Mouse (Mus musculus) forebrain, embryonic 15.5 days (tissue): ENCODE data around the gene Taf12. TPM values are rescaled to one million over a fixed set of nuclear protein-coding genes. Genes with fewer than 3 reads are reported as not detected.

Experiments
- ATAC-seq: fragments of 200-750 bp; cut with Nextera tagmentation; replicated peaks from 2 replicates; pipeline ENCODE4 v1.8.0; 2017; ENCODE audit warnings: mild to moderate bottlenecking, moderate TSS enrichment, moderate library complexity
- H3K27ac ChIP-seq: fragments of 300-500 bp; sonication (generic); replicated peaks from 2 replicates; pipeline ENCODE4 v1.5.1; 2015; ENCODE audit warnings: mild to moderate bottlenecking, inconsistent platforms
- H3K27me3 ChIP-seq: fragments of 300-500 bp; sonication (generic); 2 replicates; pipeline ENCODE4 v1.6.1; 2015; ENCODE audit warnings: inconsistent platforms
- H3K36me3 ChIP-seq: fragments of 300-500 bp; sonication (generic); 2 replicates; pipeline ENCODE4 v1.6.1; 2015; ENCODE audit warnings: mild to moderate bottlenecking, inconsistent platforms
- H3K4me1 ChIP-seq: fragments of 300-500 bp; sonication (generic); 2 replicates; pipeline ENCODE4 v1.6.1; 2015; ENCODE audit warnings: inconsistent platforms
- H3K4me2 ChIP-seq: fragments of 300-500 bp; sonication (generic); replicated peaks from 2 replicates; pipeline ENCODE4 v1.6.1; 2015; ENCODE audit warnings: mild to moderate bottlenecking, inconsistent platforms
- H3K4me3 ChIP-seq: fragments of 300-500 bp; sonication (generic); 2 replicates; pipeline ENCODE4 v1.5.1; 2015; ENCODE audit warnings: mild to moderate bottlenecking, inconsistent platforms
- H3K9ac ChIP-seq: fragments of 300-500 bp; sonication (generic); replicated peaks from 2 replicates; pipeline ENCODE4 v1.6.1; 2015; ENCODE audit warnings: mild to moderate bottlenecking, inconsistent platforms
- H3K9me3 ChIP-seq: fragments of 300-500 bp; sonication (generic); 2 replicates; pipeline ENCODE4 v1.6.1; 2016; ENCODE audit warnings: inconsistent platforms
- WGBS: fragments of 180-500 bp; shearing (Covaris S2); methylation state at CpG from one replicate; pipeline ENCODE4 v1.1.7; 2015; ENCODE audit warnings: mixed read lengths; 5-methylcytosine and 5-hydroxymethylcytosine counted together
- polyA plus RNA-seq: library from polyadenylated mRNA; unstranded; fragments of >200 nt; fragmentation: Nextera tagmentation; extraction: Ambion mirVana; gene quantifications from 2 replicates; pipeline ENCODE4 v1.2.1, GENCODE M21; 2015

Gene Taf12
- polyA plus RNA-seq, 1 experiment from 2014 or later, result 44.6 TPM

- WGBS, result under 1% methylated on average over 51 of the region's 52 CpGs
- Histone ChIP-seq H3K4me1 (peaks cover 11% of the 10 kb centered on the region), H3K4me2 (peak within 1 kb of the TSS; percentile 59), H3K9me3 (no peaks in the 10 kb centered on the region), H3K36me3 (peaks cover 37% of the 10 kb centered on the region), H3K27me3 (no peaks in the 10 kb centered on the region), H3K4me3 (peak within 1 kb of the TSS; percentile 91), H3K27ac (peak within 1 kb of the TSS; percentile 82), H3K9ac (peak within 1 kb of the TSS; percentile 90)
- ATAC-seq, result peak; percentile 98
Observed at GRCm38 (mm10) chr4:132329115-132329834, 55.1 kb downstream of the Taf12 start, which contains the start of gene Trnau1ap. Gene Trnau1ap (minus strand): TSS chr4:132329538.

- Histone ChIP-seq H3K36me3 (peaks cover 37% of the 10 kb centered on the region), H3K27ac (peak overlapping the region; percentile 82), H3K4me2 (peak overlapping the region; percentile 59), H3K4me3 (peak overlapping the region; percentile 91), H3K9ac (peak overlapping the region; percentile 90), H3K27me3 (no peaks in the 10 kb centered on the region), H3K9me3 (no peaks in the 10 kb centered on the region), H3K4me1 (peaks cover 11% of the 10 kb centered on the region)
- WGBS, result 8% methylated on average over 10 of the region's 10 CpGs
- ATAC-seq, result no peak
Observed at GRCm38 (mm10) chr4:132329835-132330354, 55.7 kb downstream of the Taf12 start.

GRCm38 (mm10) chr4:132331960-132332359, 57.8 kb downstream of the Taf12 start:
- Histone ChIP-seq H3K9ac (no peak overlapping the region), H3K9me3 (no peaks in the 10 kb centered on the region), H3K4me2 (no peak overlapping the region), H3K4me3 (no peak overlapping the region), H3K27ac (no peak overlapping the region), H3K4me1 (peaks cover 11% of the 10 kb centered on the region), H3K36me3 (peaks cover 40% of the 10 kb centered on the region; the same call in 1 of the 2 replicates), H3K27me3 (no peaks in the 10 kb centered on the region)
- WGBS, result 80% methylated on average over 3 of the region's 3 CpGs
- no peak for ATAC-seq

- Histone ChIP-seq H3K36me3 (peaks cover 42% of the 10 kb centered on the region; the same call in 1 of the 2 replicates), H3K9ac (no peak overlapping the region), H3K4me3 (no peak overlapping the region), H3K27ac (no peak overlapping the region), H3K27me3 (no peaks in the 10 kb centered on the region), H3K9me3 (no peaks in the 10 kb centered on the region), H3K4me1 (peaks cover 11% of the 10 kb centered on the region), H3K4me2 (no peak overlapping the region)
- no peak for ATAC-seq
- 93% methylated on average over 6 of the region's 6 CpGs for WGBS
Observed at GRCm38 (mm10) chr4:132332880-132333279, 58.7 kb downstream of the Taf12 start.

- H3K9me3 ChIP-seq, result no peaks in the 10 kb centered on the region
- no peak overlapping the region for H3K4me3 ChIP-seq
- peaks cover 33% of the 10 kb centered on the region; the same call in 1 of the 2 replicates for H3K36me3 ChIP-seq
- no peaks in the 10 kb centered on the region for H3K27me3 ChIP-seq
- no peak overlapping the region for H3K27ac ChIP-seq
- no peak overlapping the region for H3K9ac ChIP-seq
- ATAC-seq, result no peak
- no peak overlapping the region for H3K4me2 ChIP-seq
- 90% methylated on average over 13 of the region's 13 CpGs for WGBS
- peaks cover 13% of the 10 kb centered on the region for H3K4me1 ChIP-seq
Observed at GRCm38 (mm10) chr4:132338943-132339342, 64.8 kb downstream of the Taf12 start.

GRCm38 (mm10) chr4:132341451-132341850, 67.3 kb downstream of the Taf12 start:
- ATAC-seq, result no peak
- H3K4me1 ChIP-seq, result peaks cover 25% of the 10 kb centered on the region
- WGBS, result 94% methylated on average over 3 of the region's 3 CpGs
- H3K36me3 ChIP-seq, result peaks cover 15% of the 10 kb centered on the region; the same call in 1 of the 2 replicates
- no peaks in the 10 kb centered on the region for H3K27me3 ChIP-seq
- no peak overlapping the region for H3K9ac ChIP-seq
- H3K9me3 ChIP-seq, result no peaks in the 10 kb centered on the region
- no peak overlapping the region for H3K4me3 ChIP-seq
- no peak overlapping the region for H3K27ac ChIP-seq
- H3K4me2 ChIP-seq, result no peak overlapping the region

GRCm38 (mm10) chr4:132344403-132345134, 70.4 kb downstream of the Taf12 start:
- WGBS, result 6% methylated on average over 13 of the region's 13 CpGs
- no peaks in the 10 kb centered on the region for H3K27me3 ChIP-seq
- H3K36me3 ChIP-seq, result no peaks in the 10 kb centered on the region
- no peak overlapping the region for H3K27ac ChIP-seq
- H3K4me1 ChIP-seq, result peaks cover 25% of the 10 kb centered on the region
- peak; percentile 19; the same call in 1 of the 2 replicates for ATAC-seq
- peak overlapping the region; percentile 92 for H3K4me3 ChIP-seq
- peak overlapping the region; percentile 85 for H3K9ac ChIP-seq
- H3K9me3 ChIP-seq, result no peaks in the 10 kb centered on the region
- H3K4me2 ChIP-seq, result peak overlapping the region; percentile 82

Other genes starting within 250 kb of the Taf12 start
- 0.08 TPM in 1 of 2 replicates, not detected in the other for gene Gm10300, start 199.7 kb upstream of the Taf12 start, polyA plus RNA-seq
- gene Epb41, start 199.1 kb upstream of the Taf12 start, polyA plus RNA-seq, result 73.3 and 73.7 TPM in 2 replicates
- 0.11 and 0.17 TPM in 2 replicates for gene Oprd1, start 129.9 kb upstream of the Taf12 start, polyA plus RNA-seq
- gene Ythdf2, start 62.1 kb upstream of the Taf12 start, polyA plus RNA-seq, result 151 and 160 TPM in 2 replicates
- gene Gmeb1, start 12.8 kb upstream of the Taf12 start, polyA plus RNA-seq, result 50.8 and 53.3 TPM in 2 replicates
- 0.60 and 1.0 TPM in 2 replicates for gene Rab42, start 29.0 kb downstream of the Taf12 start, polyA plus RNA-seq
- gene Trnau1ap, start 55.2 kb downstream of the Taf12 start, polyA plus RNA-seq, result 86.3 and 92.3 TPM in 2 replicates
- gene Rcc1, start 79.2 kb downstream of the Taf12 start, polyA plus RNA-seq, result 53.3 and 55.1 TPM in 2 replicates
- 11.5 and 12.6 TPM in 2 replicates for gene Phactr4, start 148.1 kb downstream of the Taf12 start, polyA plus RNA-seq
- gene Med18, start 189.5 kb downstream of the Taf12 start, polyA plus RNA-seq, result 20.8 and 21.3 TPM in 2 replicates
- 5.6 and 6.3 TPM in 2 replicates for gene Sesn2, start 236.1 kb downstream of the Taf12 start, polyA plus RNA-seq